Mouse (Mus musculus) cerebellum, adult 2 months (tissue): Measurements from ENCODE around the gene Tssk3.

Source experiments
- CTCF ChIP-seq: fragments of 200-500 bp; IDR thresholded peaks from 2 replicates; pipeline ENCODE4 v1.5.1; 2011; ENCODE audit warnings: low read depth, mild to moderate bottlenecking, control low read depth, low read length, moderate library complexity, borderline replicate concordance; ENCODE audit not compliant: insufficient read depth
- POLR2A ChIP-seq: fragments of 200-500 bp; IDR thresholded peaks from 2 replicates; pipeline ENCODE4 v1.6.1; 2011; ENCODE audit warnings: low read length, control low read depth, borderline replicate concordance; ENCODE audit not compliant: insufficient read depth

- TF ChIP-seq POLR2A (no peak), CTCF (no peak)
These were observed 40.0 kb downstream of the Tssk3 start for GRCm38 (mm10) chr4:129450851-129451250.
